Mouse (Mus musculus) CD4-positive helper T cell, adult 2 months (primary cell): ENCODE results near the gene Glud1.

ENCODE experiments used
- DNase-seq: peaks from one replicate; pipeline ENCODE4 v3.0.0-alpha.2; 2012; ENCODE audit warnings: low read depth, missing footprints, low spot score

The Glud1 gene

GRCm38 (mm10) chr14:34310234-34310965 is at the start of gene Glud1, which contains the start of gene Shld2:
Gene Glud1, plus strand, starts transcription at chr14:34310727.
Gene Shld2, minus strand, starts transcription at chr14:34310493.
- peak; percentile 94 for DNase-seq

GRCm38 (mm10) chr14:34268046-34268445 is 42.5 kb upstream of the Glud1 start:
- DNase-seq, result no peak

GRCm38 (mm10) chr14:34273280-34273679 is 37.2 kb upstream of the Glud1 start:
- DNase-seq, result peak; percentile 36

GRCm38 (mm10) chr14:34274141-34274540 is 36.4 kb upstream of the Glud1 start:
- no peak for DNase-seq

- no peak for DNase-seq
Observed at GRCm38 (mm10) chr14:34275225-34275624, 35.3 kb upstream of the Glud1 start.

GRCm38 (mm10) chr14:34279726-34280125 is 30.8 kb upstream of the Glud1 start:
- no peak for DNase-seq

- no peak for DNase-seq
Observed at GRCm38 (mm10) chr14:34280798-34281197, 29.7 kb upstream of the Glud1 start.

GRCm38 (mm10) chr14:34281736-34282269 is 28.7 kb upstream of the Glud1 start:
- no peak for DNase-seq

- DNase-seq, result no peak
Observed at GRCm38 (mm10) chr14:34288396-34288795, 22.1 kb upstream of the Glud1 start.

GRCm38 (mm10) chr14:34289259-34290015 is 21.1 kb upstream of the Glud1 start:
- DNase-seq, result no peak

- no peak for DNase-seq
Observed at GRCm38 (mm10) chr14:34290229-34290628, 20.3 kb upstream of the Glud1 start.

- DNase-seq, result no peak
Observed at GRCm38 (mm10) chr14:34293641-34294040, 16.9 kb upstream of the Glud1 start.

- no peak for DNase-seq
Observed at GRCm38 (mm10) chr14:34296350-34296749, 14.2 kb upstream of the Glud1 start.

GRCm38 (mm10) chr14:34297038-34297437 is 13.5 kb upstream of the Glud1 start:
- no peak for DNase-seq

GRCm38 (mm10) chr14:34297634-34298033 is 12.9 kb upstream of the Glud1 start:
- no peak for DNase-seq

- DNase-seq, result no peak
Observed at GRCm38 (mm10) chr14:34298871-34299700, 11.4 kb upstream of the Glud1 start.

- no peak for DNase-seq
Observed at GRCm38 (mm10) chr14:34302681-34303242, 7.8 kb upstream of the Glud1 start.

- no peak for DNase-seq
Observed at GRCm38 (mm10) chr14:34303265-34303680, 7.3 kb upstream of the Glud1 start.

- DNase-seq, result no peak
Observed at GRCm38 (mm10) chr14:34309266-34309665, 1.3 kb upstream of the Glud1 start.

GRCm38 (mm10) chr14:34309907-34310233 is 657 bp upstream of the Glud1 start:
- DNase-seq, result no peak

- DNase-seq, result peak; percentile 71
Observed at GRCm38 (mm10) chr14:34311021-34311631, 599 bp downstream of the Glud1 start.
